Mouse (Mus musculus) erythroid progenitor cell, adult 5-6 weeks (primary cell): ENCODE data around the gene Apoa2. TPM values are rescaled to one million over a fixed set of nuclear protein-coding genes. Genes with fewer than 3 reads are reported as not detected.
"Not testable (repeated sequence)": the region's sequence is repeated elsewhere in the genome, so short reads cannot be mapped to it uniquely, and the experiment has no call there.

Experiments
- ATAC-seq: replicated peaks from 2 replicates; pipeline ENCODE4 v1.8.0; 2016; ENCODE audit warnings: moderate number of reproducible peaks, mild to moderate bottlenecking, moderate TSS enrichment, inconsistent platforms; ENCODE audit not compliant: poor library complexity, low FRiP score, severe bottlenecking
- total RNA-seq, 2 experiments: library from RNA; stranded (forward) in 1 of 2; stranded (reverse) in 1 of 2; fragments of 150-400 nt in 1 of 2; fragments of 186-747, 209-891 nt in 1 of 2; gene quantifications; 2 replicates each; pipeline versions ENCODE4 v1.2.3 to v1.2.4; 2015 to 2017; ENCODE audit warnings: low replicate concordance in 2 of 2

Apoa2 gene
- total RNA-seq, 2 experiments from 2014 or later, result 16.8 TPM; not detected in 1

- no peak for ATAC-seq
Measured at GRCm38 (mm10) chr1:171232800-171233730, 8.2 kb downstream of the Apoa2 start.

GRCm38 (mm10) chr1:171234126-171234525, 9.3 kb downstream of the Apoa2 start, which contains the start of gene Fcer1g:
Gene Fcer1g (minus strand): TSS chr1:171234365.
- no peak for ATAC-seq

GRCm38 (mm10) chr1:171234538-171234937, 9.7 kb downstream of the Apoa2 start:
- ATAC-seq, result no peak

GRCm38 (mm10) chr1:171235791-171236190, 10.9 kb downstream of the Apoa2 start:
- ATAC-seq, result no peak

- ATAC-seq, result no peak
Measured at GRCm38 (mm10) chr1:171237438-171237837, 12.6 kb downstream of the Apoa2 start.

GRCm38 (mm10) chr1:171238463-171238862, 13.6 kb downstream of the Apoa2 start:
- peak; percentile 81 for ATAC-seq

GRCm38 (mm10) chr1:171239992-171240744, 15.3 kb downstream of the Apoa2 start:
- ATAC-seq, result no peak

- no peak for ATAC-seq
Measured at GRCm38 (mm10) chr1:171240911-171241310, 16.1 kb downstream of the Apoa2 start.

- not testable (repeated sequence) for ATAC-seq
Measured at GRCm38 (mm10) chr1:171241952-171242351, 17.1 kb downstream of the Apoa2 start.

- ATAC-seq, result no peak
Measured at GRCm38 (mm10) chr1:171245353-171245752, 20.5 kb downstream of the Apoa2 start.

- ATAC-seq, result peak; percentile 98
Measured at GRCm38 (mm10) chr1:171246709-171247452, 22.0 kb downstream of the Apoa2 start.

GRCm38 (mm10) chr1:171247453-171247841, 22.6 kb downstream of the Apoa2 start:
- ATAC-seq, result 0 out of 2 replicates have a peak, but pooled peaks have one; percentile 6

GRCm38 (mm10) chr1:171247916-171248315, 23.1 kb downstream of the Apoa2 start:
- no peak for ATAC-seq

GRCm38 (mm10) chr1:171248386-171249226, 23.8 kb downstream of the Apoa2 start:
- ATAC-seq, result no peak

- ATAC-seq, result no peak
Measured at GRCm38 (mm10) chr1:171249913-171250600, 25.2 kb downstream of the Apoa2 start, which contains the start of gene Adamts4. Gene Adamts4 (plus strand): TSS chr1:171250421.

GRCm38 (mm10) chr1:171250680-171251593, 26.1 kb downstream of the Apoa2 start, which contains the start of gene Ndufs2:
Gene Ndufs2 (minus strand): TSS chr1:171251388.
- ATAC-seq, result no peak

- no peak for ATAC-seq
Measured at GRCm38 (mm10) chr1:171251594-171252324, 26.9 kb downstream of the Apoa2 start.
